Mouse (Mus musculus) forebrain, embryonic 12.5 days (tissue): ENCODE data around the gene Ginm1. TPM values are rescaled to one million over a fixed set of nuclear protein-coding genes. Genes with fewer than 3 reads are reported as not detected.

Experiments used
- ATAC-seq: fragments of 200-750 bp; cut with Nextera tagmentation; 2 replicates; pipeline ENCODE4 v1.8.0; 2017; ENCODE audit warnings: moderate TSS enrichment; ENCODE audit not compliant: low FRiP score
- H3K27ac ChIP-seq: fragments of 300-500 bp; sonication (generic); 2 replicates; pipeline ENCODE4 v1.5.1; 2016; ENCODE audit warnings: mild to moderate bottlenecking
- H3K27me3 ChIP-seq: fragments of 300-500 bp; sonication (generic); 2 replicates; pipeline ENCODE4 v1.6.1; 2016; ENCODE audit warnings: mild to moderate bottlenecking
- H3K36me3 ChIP-seq: fragments of 300-500 bp; sonication (generic); replicated peaks from 2 replicates; pipeline ENCODE4 v1.6.1; 2016; ENCODE audit warnings: mild to moderate bottlenecking
- H3K4me1 ChIP-seq: fragments of 300-500 bp; sonication (generic); 2 replicates; pipeline ENCODE4 v1.6.1; 2016
- H3K4me2 ChIP-seq: fragments of 300-500 bp; sonication (generic); 2 replicates; pipeline ENCODE4 v1.6.1; 2016; ENCODE audit warnings: mild to moderate bottlenecking, moderate library complexity
- H3K4me3 ChIP-seq: fragments of 300-500 bp; sonication (generic); replicated peaks from 2 replicates; pipeline ENCODE4 v1.5.1; 2016; ENCODE audit warnings: mild to moderate bottlenecking
- H3K9ac ChIP-seq: fragments of 300-500 bp; sonication (generic); 2 replicates; pipeline ENCODE4 v1.6.1; 2016; ENCODE audit warnings: mild to moderate bottlenecking
- H3K9me3 ChIP-seq: fragments of 300-500 bp; sonication (generic); 2 replicates; pipeline ENCODE4 v1.6.1; 2016
- WGBS: fragments of 180-500 bp; shearing (Covaris S2); methylation state at CpG from one replicate; pipeline ENCODE4 v1.1.7; 2016; 5-methylcytosine and 5-hydroxymethylcytosine counted together
- polyA plus RNA-seq: library from polyadenylated mRNA; unstranded; fragments of >200 nt; fragmentation: Nextera tagmentation; extraction: Ambion mirVana; gene quantifications from 2 replicates; pipeline ENCODE4 v1.2.1, GENCODE M21; 2016

Gene Ginm1
- 53.4 and 55.6 TPM in 2 replicates for polyA plus RNA-seq

GRCm38 (mm10) chr10:7792751-7793385 lies at the start of gene Ginm1, which contains the start of gene Ppil4:
Ginm1 (minus strand) TSS chr10:7792824.
Ppil4 (plus strand) TSS chr10:7792891.
- under 1% methylated on average over 52 of the region's 52 CpGs for WGBS
- Histone ChIP-seq H3K4me3 (peak within 1 kb of the TSS; percentile 90), H3K4me2 (peak within 1 kb of the TSS; percentile 81), H3K4me1 (peaks cover 12% of the 10 kb centered on the region), H3K36me3 (peaks cover 31% of the 10 kb centered on the region), H3K27ac (peak within 1 kb of the TSS; percentile 56; the same call in 1 of the 2 replicates), H3K27me3 (no peaks in the 10 kb centered on the region), H3K9ac (peak within 1 kb of the TSS; percentile 88), H3K9me3 (no peaks in the 10 kb centered on the region)
- peak; percentile 96 for ATAC-seq

- no peaks in the 10 kb centered on the region for H3K4me1 ChIP-seq
- no peaks in the 10 kb centered on the region for H3K9me3 ChIP-seq
- H3K36me3 ChIP-seq, result no peaks in the 10 kb centered on the region
- no peak overlapping the region for H3K27ac ChIP-seq
- no peak overlapping the region for H3K4me3 ChIP-seq
- H3K4me2 ChIP-seq, result no peak overlapping the region
- no peak for ATAC-seq
- WGBS, result 80% methylated on average over 14 of the region's 14 CpGs
- no peak overlapping the region for H3K9ac ChIP-seq
- H3K27me3 ChIP-seq, result no peaks in the 10 kb centered on the region
Observed at GRCm38 (mm10) chr10:7841571-7842080, 49.0 kb upstream of the Ginm1 start.

- Histone ChIP-seq H3K36me3 (no peaks in the 10 kb centered on the region), H3K4me3 (no peak overlapping the region), H3K9me3 (no peaks in the 10 kb centered on the region), H3K4me2 (no peak overlapping the region), H3K27ac (no peak overlapping the region), H3K4me1 (no peaks in the 10 kb centered on the region), H3K27me3 (no peaks in the 10 kb centered on the region), H3K9ac (no peak overlapping the region)
- WGBS, result 62% methylated on average over 3 of the region's 3 CpGs
- no peak for ATAC-seq
Observed at GRCm38 (mm10) chr10:7840785-7841184, 48.2 kb upstream of the Ginm1 start.

- no peak overlapping the region for H3K4me2 ChIP-seq
- H3K9me3 ChIP-seq, result no peaks in the 10 kb centered on the region
- 82% methylated on average over 2 of the region's 2 CpGs for WGBS
- H3K36me3 ChIP-seq, result no peaks in the 10 kb centered on the region
- H3K4me1 ChIP-seq, result no peaks in the 10 kb centered on the region
- ATAC-seq, result no peak
- H3K4me3 ChIP-seq, result no peak overlapping the region
- no peak overlapping the region for H3K9ac ChIP-seq
- no peaks in the 10 kb centered on the region for H3K27me3 ChIP-seq
- no peak overlapping the region for H3K27ac ChIP-seq
Observed at GRCm38 (mm10) chr10:7840353-7840733, 47.7 kb upstream of the Ginm1 start.

GRCm38 (mm10) chr10:7839551-7840352 lies 47.1 kb upstream of the Ginm1 start:
- Histone ChIP-seq H3K27ac (no peak overlapping the region), H3K9me3 (no peaks in the 10 kb centered on the region), H3K36me3 (no peaks in the 10 kb centered on the region), H3K4me3 (no peak overlapping the region), H3K27me3 (no peaks in the 10 kb centered on the region), H3K4me2 (no peak overlapping the region), H3K9ac (no peak overlapping the region), H3K4me1 (no peaks in the 10 kb centered on the region)
- 89% methylated on average over 22 of the region's 22 CpGs for WGBS
- no peak for ATAC-seq

- no peak overlapping the region for H3K4me2 ChIP-seq
- no peaks in the 10 kb centered on the region for H3K36me3 ChIP-seq
- no peaks in the 10 kb centered on the region for H3K4me1 ChIP-seq
- H3K9me3 ChIP-seq, result no peaks in the 10 kb centered on the region
- H3K4me3 ChIP-seq, result no peak overlapping the region
- no peak overlapping the region for H3K27ac ChIP-seq
- 87% methylated on average over 5 of the region's 5 CpGs for WGBS
- H3K27me3 ChIP-seq, result no peaks in the 10 kb centered on the region
- ATAC-seq, result no peak
- H3K9ac ChIP-seq, result no peak overlapping the region
Observed at GRCm38 (mm10) chr10:7838874-7839421, 46.3 kb upstream of the Ginm1 start.

- no peak overlapping the region for H3K4me3 ChIP-seq
- no peak overlapping the region for H3K27ac ChIP-seq
- WGBS, result 92% methylated on average over 8 of the region's 8 CpGs
- no peak overlapping the region for H3K9ac ChIP-seq
- H3K4me1 ChIP-seq, result no peaks in the 10 kb centered on the region
- H3K36me3 ChIP-seq, result no peaks in the 10 kb centered on the region
- no peak overlapping the region for H3K4me2 ChIP-seq
- no peaks in the 10 kb centered on the region for H3K27me3 ChIP-seq
- H3K9me3 ChIP-seq, result no peaks in the 10 kb centered on the region
- ATAC-seq, result no peak
Observed at GRCm38 (mm10) chr10:7838036-7838435, 45.4 kb upstream of the Ginm1 start.

- H3K4me1 ChIP-seq, result no peaks in the 10 kb centered on the region
- H3K4me2 ChIP-seq, result no peak overlapping the region
- no peak for ATAC-seq
- no peak overlapping the region for H3K4me3 ChIP-seq
- H3K27ac ChIP-seq, result no peak overlapping the region
- 0 out of 2 replicates have a peak, but pooled peaks cover 1% of the 10 kb centered on the region for H3K27me3 ChIP-seq
- H3K36me3 ChIP-seq, result no peaks in the 10 kb centered on the region
- H3K9ac ChIP-seq, result no peak overlapping the region
- 91% methylated on average over 8 of the region's 8 CpGs for WGBS
- H3K9me3 ChIP-seq, result no peaks in the 10 kb centered on the region
Observed at GRCm38 (mm10) chr10:7837446-7837845, 44.8 kb upstream of the Ginm1 start.

- H3K9ac ChIP-seq, result no peak overlapping the region
- 0 out of 2 replicates have a peak, but pooled peaks cover 4% of the 10 kb centered on the region for H3K27me3 ChIP-seq
- H3K27ac ChIP-seq, result no peak overlapping the region
- ATAC-seq, result no peak
- no peak overlapping the region for H3K4me2 ChIP-seq
- no peaks in the 10 kb centered on the region for H3K9me3 ChIP-seq
- H3K4me1 ChIP-seq, result peaks cover 4% of the 10 kb centered on the region; the same call in 1 of the 2 replicates
- no peak overlapping the region for H3K4me3 ChIP-seq
- no peaks in the 10 kb centered on the region for H3K36me3 ChIP-seq
- WGBS, result 66% methylated on average over 2 of the region's 2 CpGs
Observed at GRCm38 (mm10) chr10:7836902-7837301, 44.3 kb upstream of the Ginm1 start.

- Histone ChIP-seq H3K9me3 (no peaks in the 10 kb centered on the region), H3K4me1 (peaks cover 7% of the 10 kb centered on the region; the same call in 1 of the 2 replicates), H3K27me3 (0 out of 2 replicates have a peak, but pooled peaks cover 4% of the 10 kb centered on the region), H3K36me3 (no peaks in the 10 kb centered on the region), H3K4me3 (no peak overlapping the region), H3K27ac (no peak overlapping the region), H3K9ac (no peak overlapping the region), H3K4me2 (no peak overlapping the region)
- 80% methylated on average over 10 of the region's 10 CpGs for WGBS
- ATAC-seq, result no peak
Observed at GRCm38 (mm10) chr10:7834671-7835225, 42.1 kb upstream of the Ginm1 start.

- Histone ChIP-seq H3K27ac (no peak overlapping the region), H3K4me1 (peaks cover 7% of the 10 kb centered on the region; the same call in 1 of the 2 replicates), H3K36me3 (no peaks in the 10 kb centered on the region), H3K4me2 (no peak overlapping the region), H3K27me3 (0 out of 2 replicates have a peak, but pooled peaks cover 4% of the 10 kb centered on the region), H3K4me3 (no peak overlapping the region), H3K9me3 (no peaks in the 10 kb centered on the region), H3K9ac (no peak overlapping the region)
- 84% methylated on average over 9 of the region's 9 CpGs for WGBS
- no peak for ATAC-seq
Observed at GRCm38 (mm10) chr10:7833377-7834165, 40.9 kb upstream of the Ginm1 start.
